Mouse (Mus musculus): Measurements from ENCODE around the gene Cyp3a13. TPM values are rescaled to one million over a fixed set of nuclear protein-coding genes. Genes with fewer than 3 reads are reported as not detected.

The Cyp3a13 gene
- total and polyA plus RNA-seq, 3 experiments: not detected

GRCm38 (mm10) chr5:137885894-137886293, 35.5 kb downstream of the Cyp3a13 start (continued):
- TF ChIP-seq NELFE (IDR thresholded peaks at IDR 0.05; ENCODE audit: low read depth, low read length) (no peak), SIN3A (IDR thresholded peaks at IDR 0.05; ENCODE audit: low read length) (no peak; the same call in 1 of the 2 replicates), KAT2A (conservative IDR thresholded peaks at IDR 0.05; ENCODE audit: low read depth, low read length) (no peak), MAX (IDR thresholded peaks at IDR 0.05; ENCODE audit: low read length) (peak; percentile 89), EP300 (IDR thresholded peaks at IDR 0.05; ENCODE audit: low read depth in 1 of 2, low read length in 2 of 2) (no peak), ETS1 (IDR thresholded peaks at IDR 0.05; ENCODE audit: low read depth, low read length) (no peak), POLR2AphosphoS5 (IDR thresholded peaks at IDR 0.05; ENCODE audit: borderline replicate concordance, low read depth, low read length) (no peak), ZMIZ1 (IDR thresholded peaks at IDR 0.05; ENCODE audit: low read depth, low read length) (no peak), ELF1 (IDR thresholded peaks at IDR 0.05; ENCODE audit: low read depth, low read length) (no peak), UBTF (IDR thresholded peaks at IDR 0.05; ENCODE audit: borderline replicate concordance, insufficient read depth, low read depth, low read length) (no peak), CHD2 (IDR thresholded peaks at IDR 0.05; ENCODE audit: low read length) (no peak), BHLHE40 (IDR thresholded peaks at IDR 0.05; ENCODE audit: borderline replicate concordance, low read depth, low read length) (peak; percentile 64; the same call in 1 of the 2 replicates)

GRCm38 (mm10) chr5:137883345-137883744, 38.1 kb downstream of the Cyp3a13 start:
- no peak overlapping the region for H3K9ac ChIP-seq (ENCODE audit: control insufficient read depth, low read depth, low read length, poor library complexity, severe bottlenecking)
- no peak overlapping the region for H3K4me3 ChIP-seq (ENCODE audit: control insufficient read depth in 1 of 2, insufficient read depth in 1 of 2, low read depth in 2 of 2, low read length in 2 of 2)
- H3K27ac ChIP-seq (ENCODE audit: control insufficient read depth, low read depth, low read length): peak overlapping the region; percentile 67; the same call in 1 of the 2 replicates
- no peaks in the 10 kb centered on the region for H3K79me2 ChIP-seq (ENCODE audit: control insufficient read depth, insufficient read depth, low read length, poor library complexity)
- H3K4me1 ChIP-seq (ENCODE audit: control insufficient read depth in 1 of 2, insufficient read depth in 2 of 2, low read length in 2 of 2): peaks cover 0 to 19% of the 10 kb centered on the region in 2 experiments; a peak in 2 of 4 replicates
- DNase-seq (ENCODE audit: low read depth, low spot score): peak; percentile 64
- TF ChIP-seq NELFE (IDR thresholded peaks at IDR 0.05; ENCODE audit: low read depth, low read length) (no peak), MYC (IDR thresholded peaks at IDR 0.05; ENCODE audit: low read depth, low read length) (peak; percentile 36; the same call in 1 of the 2 replicates), EP300 (IDR thresholded peaks at IDR 0.05; ENCODE audit: low read depth in 1 of 2, low read length in 2 of 2) (peak in 1 of 2 experiments; percentile 58; a peak in 2 of 4 replicates), ETS1 (IDR thresholded peaks at IDR 0.05; ENCODE audit: low read depth, low read length) (peak; percentile 30; the same call in 1 of the 2 replicates)
- H3K27me3 ChIP-seq (ENCODE audit: control insufficient read depth in 1 of 2, insufficient read depth in 2 of 2, low read length in 2 of 2): no peaks in the 10 kb centered on the region
- peaks cover 0 to 13% of the 10 kb centered on the region in 2 experiments; a peak in 2 of 4 replicates for H3K36me3 ChIP-seq (ENCODE audit: control insufficient read depth in 1 of 2, insufficient read depth in 2 of 2, low read length in 2 of 2)
- no peaks in the 10 kb centered on the region for H3K9me3 ChIP-seq (replicated peaks; ENCODE audit: insufficient read depth, low read length)

- H3K27me3 ChIP-seq (ENCODE audit: control insufficient read depth in 1 of 2, insufficient read depth in 2 of 2, low read length in 2 of 2): no peaks in the 10 kb centered on the region
- H3K9ac ChIP-seq (ENCODE audit: control insufficient read depth, low read depth, low read length, poor library complexity, severe bottlenecking): no peak overlapping the region
- H3K27ac ChIP-seq (ENCODE audit: control insufficient read depth, low read depth, low read length): peak overlapping the region; percentile 67; the same call in 1 of the 2 replicates
- DNase-seq (ENCODE audit: low read depth, low spot score): peak; percentile 70
- no peaks in the 10 kb centered on the region for H3K9me3 ChIP-seq (replicated peaks; ENCODE audit: insufficient read depth, low read length)
- H3K36me3 ChIP-seq (ENCODE audit: control insufficient read depth in 1 of 2, insufficient read depth in 2 of 2, low read length in 2 of 2): peaks cover 0 to 13% of the 10 kb centered on the region in 2 experiments; a peak in 2 of 4 replicates
- H3K4me1 ChIP-seq (ENCODE audit: control insufficient read depth in 1 of 2, insufficient read depth in 2 of 2, low read length in 2 of 2): peaks cover 0 to 19% of the 10 kb centered on the region in 2 experiments; a peak in 2 of 4 replicates
- no peak overlapping the region for H3K4me3 ChIP-seq (ENCODE audit: control insufficient read depth in 1 of 2, insufficient read depth in 1 of 2, low read depth in 2 of 2, low read length in 2 of 2)
- no peaks in the 10 kb centered on the region for H3K79me2 ChIP-seq (ENCODE audit: control insufficient read depth, insufficient read depth, low read length, poor library complexity)
- TF ChIP-seq ZC3H11A (IDR thresholded peaks at IDR 0.05; ENCODE audit: low read depth, low read length): no peak
- no peak for TF ChIP-seq JUND (IDR thresholded peaks at IDR 0.05; ENCODE audit: low read depth, low read length)
- TF ChIP-seq MYC (IDR thresholded peaks at IDR 0.05; ENCODE audit: low read depth, low read length): peak; percentile 56; the same call in 1 of the 2 replicates
These were observed 38.5 kb downstream of the Cyp3a13 start for GRCm38 (mm10) chr5:137882922-137883321.

Data from MEL (cell line).